ENCODE assay signal across 8 mouse cellular contexts in genomic region chr13:58402744-58403110, GRCm38 (mm10). TPM values are rescaled to one million over a fixed set of nuclear protein-coding genes. Genes with fewer than 3 reads are reported as not detected.
DNase-seq lines count a peak whose midpoint lies in the region; ATAC-seq and TF ChIP-seq lines count a peak whose summit lies in the region.

No protein-coding gene starts in this region.

- peak overlapping the region; percentile 100 for H3K9ac ChIP-seq in hindbrain, embryonic 11.5 days (ENCODE audit: low read depth, low read length)

- no peak for ATAC-seq in G1E (ENCODE audit: extremely low read depth, insufficient number of reproducible peaks, low FRiP score, poor library complexity, severe bottlenecking)
- ATAC-seq in hindbrain, embryonic 11.5 days (ENCODE audit: low FRiP score), result peak; percentile 67

- H3K4me2 ChIP-seq in hindbrain, embryonic 11.5 days (replicated peaks; ENCODE audit: low read depth, low read length), result peak overlapping the region; percentile 58

- H3K4me1 ChIP-seq in heart, embryonic 10.5 days, result no peaks in the 10 kb centered on the region
- peaks cover 22% of the 10 kb centered on the region for H3K4me1 ChIP-seq in G1E (ENCODE audit: insufficient read depth, low read depth, low read length)
- no peaks in the 10 kb centered on the region for H3K4me1 ChIP-seq in hindbrain, embryonic 11.5 days (replicated peaks; ENCODE audit: control insufficient read depth, insufficient read depth, low read length)

- WGBS in heart, embryonic 10.5 days, result under 1% methylated on average over 33 of the region's 48 CpGs
- WGBS in hindbrain, embryonic 11.5 days, result 0% methylated on average over 17 of the region's 48 CpGs

- peak overlapping the region; percentile 100 for H3K27ac ChIP-seq in heart, embryonic 10.5 days
- peak overlapping the region; percentile 98 for H3K27ac ChIP-seq in hindbrain, embryonic 11.5 days (ENCODE audit: low read depth, low read length)

- peak overlapping the region; percentile 92 for H3K4me3 ChIP-seq in heart, embryonic 10.5 days
- peak overlapping the region; percentile 93 for H3K4me3 ChIP-seq in G1E (ENCODE audit: low read depth, low read length)
- peak overlapping the region; percentile 82 for H3K4me3 ChIP-seq in hindbrain, embryonic 11.5 days (ENCODE audit: low read depth, low read length)

- intact Hi-C loops in heart, postnatal 36 days (cut with DNase I), result loop anchor here (5.0 kb wide), 2 partner anchors 45 to 275 kb away; partner anchors contain the start of genes Hnrnpa0 and Kif27

- peaks cover 24% of the 10 kb centered on the region for H3K36me3 ChIP-seq in heart, embryonic 10.5 days
- peaks cover 43% of the 10 kb centered on the region for H3K36me3 ChIP-seq in G1E (replicated peaks)
- H3K36me3 ChIP-seq in hindbrain, embryonic 11.5 days (ENCODE audit: control insufficient read depth, insufficient read depth, low read length), result peaks cover 1% of the 10 kb centered on the region

- H3K9me3 ChIP-seq in heart, embryonic 10.5 days, result no peaks in the 10 kb centered on the region
- no peaks in the 10 kb centered on the region for H3K9me3 ChIP-seq in G1E (replicated peaks)
- H3K9me3 ChIP-seq in hindbrain, embryonic 11.5 days (ENCODE audit: control insufficient read depth, low read length), result no peaks in the 10 kb centered on the region

- no peak for DNase-seq in heart, embryonic 10.5 days (ENCODE audit: low spot score)
- DNase-seq in heart, postnatal 36 days, result no peak
- DNase-seq in G1E (ENCODE audit: low spot score), result no peak
- no peak for DNase-seq in hindbrain, embryonic 11.5 days (ENCODE audit: low spot score)
- peak; percentile 84 for DNase-seq in lung, postnatal 14 days
- DNase-seq in Muller cell, postnatal 12 days (ENCODE audit: inconsistent ontology term), result no peak
- no peak for DNase-seq in adrenal gland, postnatal 14 days
- no peak for DNase-seq in left cerebral cortex, adult 8-10 months (ENCODE audit: low spot score in 2 of 2)

- TF ChIP-seq CTCF in G1E (IDR thresholded peaks at IDR 0.05; ENCODE audit: low read depth, low read length), result no peak

- no peaks in the 10 kb centered on the region for H3K27me3 ChIP-seq in heart, embryonic 10.5 days (ENCODE audit: insufficient read depth, poor library complexity, severe bottlenecking)
- no peaks in the 10 kb centered on the region for H3K27me3 ChIP-seq in G1E (ENCODE audit: insufficient read depth, low read length)
- no peaks in the 10 kb centered on the region for H3K27me3 ChIP-seq in hindbrain, embryonic 11.5 days (ENCODE audit: control insufficient read depth, insufficient read depth, low read length)

RNA-seq across cellular contexts. Expression of gene Hnrnpk, which starts 0.4 kb away (rescaled TPM):
- 1,257 and 1,505 TPM in 2 replicates for polyA plus RNA-seq in heart, embryonic 10.5 days (2016; fragmentation: Nextera tagmentation; extraction: Ambion mirVana)
- 100 to 1,000 TPM; 414 to 472 TPM for total RNA-seq in heart, postnatal 36 days (2021)
- total RNA-seq in G1E (2014; fragmentation: Nextera tagmentation), result 1,619 and 1,730 TPM in 2 replicates
- total RNA-seq in G1E (2017), result 2,025 and 2,332 TPM in 2 replicates
- polyA plus RNA-seq in G1E (2012), result 837 and 1,008 TPM in 2 replicates
- polyA plus RNA-seq in hindbrain, embryonic 11.5 days (2014; fragmentation: Nextera tagmentation; extraction: Ambion mirVana), result 2,191 and 2,423 TPM in 2 replicates
- total RNA-seq in adrenal gland, postnatal 14 days (2021), result 904 and 935 TPM in 2 replicates
- 100 to 1,000 TPM; 632 to 772 (median 717) TPM for total RNA-seq in left cerebral cortex, adult 8-10 months (2022)

RNA-seq across cellular contexts. Expression of gene Rmi1, which starts 0.7 kb away (rescaled TPM):
- polyA plus RNA-seq in heart, embryonic 10.5 days (2016; fragmentation: Nextera tagmentation; extraction: Ambion mirVana), result 21.8 and 26.0 TPM in 2 replicates
- 10 to 100 TPM in 1 of 2 experiments, 1 to 10 TPM in 1; 8.6 to 10.1 TPM for total RNA-seq in heart, postnatal 36 days (2021)
- 161 and 170 TPM in 2 replicates for total RNA-seq in G1E (2014; fragmentation: Nextera tagmentation)
- total RNA-seq in G1E (2017), result 74.5 and 95.0 TPM in 2 replicates
- 29.8 and 31.4 TPM in 2 replicates for polyA plus RNA-seq in G1E (2012)
- polyA plus RNA-seq in hindbrain, embryonic 11.5 days (2014; fragmentation: Nextera tagmentation; extraction: Ambion mirVana), result 31.5 and 34.4 TPM in 2 replicates
- 18.6 and 19.3 TPM in 2 replicates for total RNA-seq in adrenal gland, postnatal 14 days (2021)
- total RNA-seq in left cerebral cortex, adult 8-10 months (2022), result 10 to 100 TPM; 13.0 to 18.3 (median 14.4) TPM

RNA-seq across cellular contexts. Expression of gene 2210016F16Rik, which starts 17.7 kb away (rescaled TPM):
- polyA plus RNA-seq in heart, embryonic 10.5 days (2016; fragmentation: Nextera tagmentation; extraction: Ambion mirVana), result 34.7 and 35.3 TPM in 2 replicates
- 10 to 100 TPM; 14.8 to 17.1 TPM for total RNA-seq in heart, postnatal 36 days (2021)
- total RNA-seq in G1E (2014; fragmentation: Nextera tagmentation) (17.1 and 21.5 TPM in 2 replicates), G1E (2017) (19.3 and 22.8 TPM in 2 replicates)
- 12.7 and 18.1 TPM in 2 replicates for polyA plus RNA-seq in G1E (2012)
- 30.5 and 31.6 TPM in 2 replicates for polyA plus RNA-seq in hindbrain, embryonic 11.5 days (2014; fragmentation: Nextera tagmentation; extraction: Ambion mirVana)
- total RNA-seq in adrenal gland, postnatal 14 days (2021), result 25.4 and 26.2 TPM in 2 replicates
- total RNA-seq in left cerebral cortex, adult 8-10 months (2022), result 1 to 10 TPM; 7.4 to 9.1 (median 8.1) TPM

RNA-seq across cellular contexts. Expression of gene Kif27, which starts 43.8 kb away (rescaled TPM):
- 0.20 and 0.31 TPM in 2 replicates for polyA plus RNA-seq in heart, embryonic 10.5 days (2016; fragmentation: Nextera tagmentation; extraction: Ambion mirVana)
- under 1 TPM; 0.06 to 0.08 TPM for total RNA-seq in heart, postnatal 36 days (2021)
- total RNA-seq in G1E (2014; fragmentation: Nextera tagmentation) (not detected in 2 replicates), G1E (2017) (0.05 and 0.06 TPM in 2 replicates)
- not detected in 2 replicates for polyA plus RNA-seq in G1E (2012)
- polyA plus RNA-seq in hindbrain, embryonic 11.5 days (2014; fragmentation: Nextera tagmentation; extraction: Ambion mirVana), result 1.4 and 2.5 TPM in 2 replicates
- 1.5 and 1.7 TPM in 2 replicates for total RNA-seq in adrenal gland, postnatal 14 days (2021)
- 1 to 10 TPM; 4.3 to 6.5 (median 5.6) TPM for total RNA-seq in left cerebral cortex, adult 8-10 months (2022)
